In genomic region chr13:94497521-94497920, GRCm38 (mm10) we compare ENCODE assay signal across 20 mouse cellular contexts.
"Had no signal": no experiment of that assay in that cellular context is flagged by ENCODE, and none has a peak within 500 bp of the region (broad histone marks: within the 10 kb centered on the region; RNA-seq: fewer than 3 reads in every experiment).

No protein-coding gene starts in this region.

- H3K27ac ChIP-seq: kidney, postnatal 0 days; limb, embryonic 12.5 days; limb, embryonic 15.5 days; liver, embryonic 14.5 days; macrophage; midbrain, embryonic 12.5 days; midbrain, embryonic 15.5 days; neural tube, embryonic 12.5 days; neural tube, embryonic 15.5 days; stomach, embryonic 15.5 days had no signal

- H3K27me3 ChIP-seq: limb, embryonic 12.5 days; limb, embryonic 15.5 days; midbrain, embryonic 15.5 days; neural tube, embryonic 12.5 days; neural tube, embryonic 15.5 days; stomach, embryonic 15.5 days had no signal

- H3K9me3 ChIP-seq: limb, embryonic 12.5 days; limb, embryonic 15.5 days; midbrain, embryonic 12.5 days; midbrain, embryonic 15.5 days; neural tube, embryonic 12.5 days; neural tube, embryonic 15.5 days; stomach, embryonic 15.5 days had no signal

- H3K36me3 ChIP-seq: midbrain, embryonic 15.5 days had no signal

- H3K4me1 ChIP-seq: limb, embryonic 12.5 days; limb, embryonic 15.5 days; midbrain, embryonic 12.5 days; midbrain, embryonic 15.5 days; neural tube, embryonic 12.5 days; neural tube, embryonic 15.5 days; stomach, embryonic 15.5 days had no signal

- ATAC-seq: intestine, postnatal 0 days; liver, postnatal 0 days; midbrain, embryonic 15.5 days had no signal

- H3K4me2 ChIP-seq: limb, embryonic 12.5 days; limb, embryonic 15.5 days; liver, embryonic 11.5 days; midbrain, embryonic 12.5 days; midbrain, embryonic 15.5 days; neural tube, embryonic 12.5 days; neural tube, embryonic 15.5 days; stomach, embryonic 15.5 days had no signal

- DNase-seq: kidney, adult 2 months; kidney, postnatal 36 days; left cerebral cortex, postnatal 4 days; liver, postnatal 0 days; retina, postnatal 1 day; right cerebral cortex, postnatal 25 days; spleen, adult 18-20 months; thymus, postnatal 25 days had no signal

- H3K4me3 ChIP-seq: limb, embryonic 12.5 days; limb, embryonic 15.5 days; midbrain, embryonic 12.5 days; midbrain, embryonic 15.5 days; neural tube, embryonic 12.5 days; neural tube, embryonic 15.5 days; stomach, embryonic 15.5 days had no signal

- H3K9ac ChIP-seq: limb, embryonic 12.5 days; limb, embryonic 15.5 days; liver, embryonic 14.5 days; liver, postnatal 0 days; midbrain, embryonic 12.5 days; midbrain, embryonic 15.5 days; neural tube, embryonic 12.5 days; neural tube, embryonic 15.5 days; stomach, embryonic 15.5 days had no signal
